Mouse (Mus musculus) right cerebral cortex, postnatal 36 days (tissue): Measurements from ENCODE around the gene Adam11.

Source experiments
- DNase-seq, 2 experiments: peaks; one replicate each; pipeline ENCODE4 v3.0.0; 2022; ENCODE audit warnings: low spot score in 2 of 2, mixed read lengths in 1 of 2

Adam11 gene

GRCm38 (mm10) chr11:102827097-102827496, 65.9 kb downstream of the Adam11 start:
- DNase-seq, result no peak
